Mouse (Mus musculus) lung, embryonic 14.5 days (tissue): Measurements from ENCODE around the gene Tspo. TPM values are rescaled to one million over a fixed set of nuclear protein-coding genes. Genes with fewer than 3 reads are reported as not detected.

Source experiments
- ATAC-seq: fragments of 200-750 bp; cut with Nextera tagmentation; 2 replicates; pipeline ENCODE4 v1.8.0; 2017; ENCODE audit warnings: mild to moderate bottlenecking, moderate TSS enrichment, moderate library complexity; ENCODE audit not compliant: insufficient read depth
- DNase-seq: peaks from one replicate; pipeline ENCODE4 v3.0.0-alpha.2; 2015
- H3K27ac ChIP-seq: fragments of 300-500 bp; sonication (generic); 2 replicates; pipeline ENCODE4 v1.5.1; 2014; ENCODE audit warnings: low read depth, mild to moderate bottlenecking, moderate library complexity
- H3K27me3 ChIP-seq: fragments of 300-500 bp; sonication (generic); 2 replicates; pipeline ENCODE4 v1.6.1; 2014; ENCODE audit warnings: low read length, control low read depth; ENCODE audit not compliant: insufficient read depth
- H3K36me3 ChIP-seq: fragments of 300-500 bp; sonication (generic); 2 replicates; pipeline ENCODE4 v1.6.1; 2014; ENCODE audit warnings: control low read depth; ENCODE audit not compliant: insufficient read depth
- H3K4me1 ChIP-seq: fragments of 300-500 bp; sonication (generic); 2 replicates; pipeline ENCODE4 v1.6.1; 2014; ENCODE audit warnings: antibody characterized with exemption, control low read depth; ENCODE audit not compliant: insufficient read depth
- H3K4me2 ChIP-seq: fragments of 300-500 bp; sonication (generic); 2 replicates; pipeline ENCODE4 v1.6.1; 2014; ENCODE audit warnings: mild to moderate bottlenecking
- H3K4me3 ChIP-seq: fragments of 300-500 bp; sonication (generic); 2 replicates; pipeline ENCODE4 v1.5.1; 2014; ENCODE audit warnings: low read depth, low read length
- H3K9ac ChIP-seq: fragments of 300-500 bp; sonication (generic); 2 replicates; pipeline ENCODE4 v1.6.1; 2014
- H3K9me3 ChIP-seq: fragments of 300-500 bp; sonication (generic); 2 replicates; pipeline ENCODE4 v1.6.1; 2016; ENCODE audit warnings: low read depth, low read length, control low read depth
- CTCF ChIP-seq: IDR thresholded peaks from 2 replicates; pipeline ENCODE4 v1.5.1; 2016; ENCODE audit warnings: antibody characterized with exemption, low read depth
- WGBS: fragments of 180-500 bp; shearing (Covaris S2); extraction: QIAGEN DNeasy Blood & Tissue Kit; methylation state at CpG from one replicate; pipeline ENCODE4 v1.1.7; 2014; 5-methylcytosine and 5-hydroxymethylcytosine counted together
- polyA plus RNA-seq: library from polyadenylated mRNA; unstranded; fragments of >200 nt; fragmentation: Nextera tagmentation; extraction: Ambion mirVana; gene quantifications from 2 replicates; pipeline ENCODE4 v1.2.1, GENCODE M21; 2014

The Tspo gene
- polyA plus RNA-seq, 1 experiment from 2014 or later, result 83.9 TPM

DNA sequence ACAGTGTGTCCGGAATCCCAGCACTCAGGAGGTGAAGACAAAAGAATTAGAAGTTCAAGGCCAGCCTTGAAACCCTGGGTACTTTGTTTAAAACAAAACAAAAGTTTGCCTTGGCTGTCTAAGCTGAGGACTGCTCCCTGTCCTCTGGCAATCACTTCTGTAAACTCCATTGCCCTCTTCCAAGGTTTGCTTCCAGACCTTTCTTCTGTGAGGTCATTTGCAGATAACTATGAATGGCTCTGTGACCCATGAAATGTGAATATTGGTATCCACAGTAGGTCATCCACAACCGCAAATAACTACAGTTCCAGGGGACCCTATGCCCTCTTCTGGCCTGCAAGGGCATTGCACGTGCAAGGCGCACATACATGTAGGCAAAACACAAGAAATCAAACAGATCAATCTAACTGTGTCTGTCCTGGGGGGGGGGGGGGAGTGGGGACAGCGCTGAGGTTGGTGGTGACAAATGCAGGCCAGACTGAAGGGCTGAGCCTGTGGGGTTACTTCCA lies 31.4 kb upstream of the Tspo start:
- H3K4me2 ChIP-seq, result no peak overlapping the region
- H3K27ac ChIP-seq, result no peak overlapping the region
- ATAC-seq (no peak), DNase-seq (no peak)
- peak; percentile 55 for TF ChIP-seq CTCF
- no peak overlapping the region for H3K4me3 ChIP-seq
- H3K9me3 ChIP-seq, result no peaks in the 10 kb centered on the region
- H3K36me3 ChIP-seq, result no peaks in the 10 kb centered on the region
- 80% methylated on average over 5 of the region's 5 CpGs for WGBS
- peaks cover 10% of the 10 kb centered on the region for H3K27me3 ChIP-seq
- H3K4me1 ChIP-seq, result peaks cover 3% of the 10 kb centered on the region
- no peak overlapping the region for H3K9ac ChIP-seq

DNA sequence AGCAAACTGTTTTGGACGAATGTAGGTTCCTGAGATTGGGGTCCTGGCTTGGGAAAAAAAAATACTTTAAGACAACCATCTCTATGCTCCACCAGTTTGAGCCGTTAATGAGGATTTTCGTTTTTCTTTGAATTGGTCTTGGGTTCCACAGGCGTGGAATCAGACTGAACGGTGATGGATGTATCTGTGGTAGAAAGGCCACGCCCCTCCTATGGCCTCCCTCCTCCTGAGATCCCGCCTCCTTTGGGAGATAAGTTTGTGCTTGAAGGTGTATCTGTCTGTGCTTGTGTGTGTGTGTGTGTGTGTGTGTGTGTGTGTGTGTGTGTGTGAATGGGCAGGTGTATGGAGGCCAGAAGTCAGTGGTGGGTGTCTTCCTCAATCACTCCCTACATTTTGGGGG lies 30.8 kb upstream of the Tspo start:
- H3K4me1 ChIP-seq, result peaks cover 3% of the 10 kb centered on the region
- H3K9ac ChIP-seq, result no peak overlapping the region
- no peak for ATAC-seq
- H3K4me2 ChIP-seq, result no peak overlapping the region
- H3K9me3 ChIP-seq, result no peaks in the 10 kb centered on the region
- no peak overlapping the region for H3K27ac ChIP-seq
- 67% methylated on average over 7 of the region's 7 CpGs for WGBS
- no peak overlapping the region for H3K4me3 ChIP-seq
- no peak for DNase-seq
- H3K27me3 ChIP-seq, result peaks cover 4% of the 10 kb centered on the region
- no peak for TF ChIP-seq CTCF
- no peaks in the 10 kb centered on the region for H3K36me3 ChIP-seq

DNA sequence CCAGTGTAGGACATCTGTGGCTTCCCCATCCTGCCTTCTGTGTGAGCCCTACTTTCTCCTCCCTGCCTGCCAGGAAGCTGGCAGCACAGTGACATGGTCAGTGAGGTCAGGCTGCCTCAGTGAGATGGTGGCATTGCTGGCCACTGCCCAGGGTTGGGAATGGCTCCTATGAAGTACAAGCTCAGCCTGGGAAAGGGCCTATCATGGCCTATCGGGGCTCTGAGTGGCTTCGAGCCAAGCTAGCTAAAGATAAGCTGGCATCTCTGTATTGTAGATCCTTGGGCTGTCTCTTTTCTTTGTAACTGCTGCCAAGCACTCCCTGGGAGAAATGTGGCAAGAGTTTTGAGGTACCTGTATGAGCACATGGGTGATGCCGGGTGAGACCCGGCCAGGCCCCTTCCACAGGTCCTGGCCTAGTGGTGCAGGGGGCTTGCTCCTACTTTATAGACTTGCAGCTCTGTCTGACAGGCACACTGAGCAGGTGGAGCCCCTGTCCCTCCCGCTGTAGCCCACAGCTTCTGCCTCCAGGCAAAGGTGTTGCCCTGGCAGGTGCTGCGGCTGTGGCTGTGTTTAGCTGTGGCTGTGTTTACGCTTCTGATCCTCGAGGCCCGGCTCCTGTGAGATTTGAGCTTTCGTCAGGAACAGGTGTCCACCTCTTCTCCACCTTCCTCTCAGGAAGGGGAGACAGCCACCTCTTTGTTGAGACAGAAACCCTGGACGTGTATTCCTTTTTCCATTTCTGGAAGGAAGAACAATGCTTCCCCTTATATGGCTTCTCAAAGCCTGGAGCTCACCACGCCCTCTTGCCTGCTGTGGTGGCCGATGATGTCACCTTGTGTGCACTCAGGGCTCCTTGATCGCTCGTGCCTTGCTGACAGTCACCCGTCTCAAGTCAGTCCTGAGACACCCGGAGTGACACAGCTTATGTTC lies 28.2 kb upstream of the Tspo start:
- H3K27me3 ChIP-seq, result no peaks in the 10 kb centered on the region
- no peak overlapping the region for H3K4me3 ChIP-seq
- no peak for TF ChIP-seq CTCF
- no peaks in the 10 kb centered on the region for H3K36me3 ChIP-seq
- no peak overlapping the region for H3K4me2 ChIP-seq
- WGBS, result 53% methylated on average over 17 of the region's 17 CpGs
- no peak; the same call in 1 of the 2 replicates for ATAC-seq
- DNase-seq, result peak; percentile 76
- no peak overlapping the region for H3K9ac ChIP-seq
- no peaks in the 10 kb centered on the region for H3K9me3 ChIP-seq
- peak overlapping the region; percentile 81 for H3K27ac ChIP-seq
- peaks cover 3% of the 10 kb centered on the region; the same call in 1 of the 2 replicates for H3K4me1 ChIP-seq

DNA sequence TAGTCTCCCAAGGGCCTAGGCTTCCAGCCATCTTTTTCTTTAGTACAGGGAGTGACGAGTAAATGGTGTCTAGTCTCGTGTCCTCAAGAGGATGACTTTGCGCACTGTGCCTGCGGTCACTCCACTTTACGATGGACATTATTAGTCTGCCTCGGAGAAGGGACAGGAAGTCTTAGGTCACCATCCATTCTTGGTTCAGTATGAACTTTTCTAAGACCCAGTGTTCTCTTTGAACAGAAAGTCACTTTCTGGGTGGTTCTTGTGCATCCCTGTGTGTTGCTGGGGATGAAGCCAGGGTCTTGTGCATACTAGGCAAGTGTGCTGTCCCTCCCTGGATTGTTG lies 27.5 kb upstream of the Tspo start:
- Histone ChIP-seq H3K27me3 (no peaks in the 10 kb centered on the region), H3K4me3 (no peak overlapping the region), H3K4me1 (no peaks in the 10 kb centered on the region), H3K27ac (peak overlapping the region; percentile 81; the same call in 1 of the 2 replicates), H3K9me3 (no peaks in the 10 kb centered on the region), H3K36me3 (no peaks in the 10 kb centered on the region), H3K4me2 (no peak overlapping the region), H3K9ac (no peak overlapping the region)
- WGBS, result 80% methylated on average over 6 of the region's 6 CpGs
- ATAC-seq (no peak), DNase-seq (no peak)
- TF ChIP-seq CTCF, result no peak

DNA sequence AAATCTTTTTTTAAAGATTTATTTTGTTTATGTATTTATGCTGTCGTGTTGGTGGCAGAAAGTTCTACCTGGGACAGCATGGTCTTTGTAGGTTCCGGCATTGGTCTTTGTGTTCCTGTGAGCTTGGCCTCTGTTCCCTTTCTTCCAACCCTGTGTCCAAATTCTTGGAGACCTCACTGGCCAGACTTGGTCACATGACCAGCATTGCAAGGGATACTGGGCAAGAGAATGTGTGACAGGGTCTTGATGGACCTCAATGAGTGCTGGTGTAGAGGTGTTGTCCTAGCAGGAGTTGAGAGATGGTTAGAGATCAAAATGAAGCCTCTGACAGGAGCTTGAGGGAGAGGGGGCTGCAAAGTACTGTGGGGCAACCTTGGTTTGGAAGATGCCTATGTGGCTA lies 24.5 kb upstream of the Tspo start:
- H3K4me1 ChIP-seq, result no peaks in the 10 kb centered on the region
- WGBS, result 94% methylated on average over 2 of the region's 2 CpGs
- H3K36me3 ChIP-seq, result 0 out of 2 replicates have a peak, but pooled peaks cover 2% of the 10 kb centered on the region
- H3K9me3 ChIP-seq, result no peaks in the 10 kb centered on the region
- H3K4me3 ChIP-seq, result no peak overlapping the region
- no peak overlapping the region for H3K27ac ChIP-seq
- ATAC-seq (no peak), DNase-seq (no peak)
- H3K4me2 ChIP-seq, result no peak overlapping the region
- H3K27me3 ChIP-seq, result no peaks in the 10 kb centered on the region
- no peak for TF ChIP-seq CTCF
- no peak overlapping the region for H3K9ac ChIP-seq

DNA sequence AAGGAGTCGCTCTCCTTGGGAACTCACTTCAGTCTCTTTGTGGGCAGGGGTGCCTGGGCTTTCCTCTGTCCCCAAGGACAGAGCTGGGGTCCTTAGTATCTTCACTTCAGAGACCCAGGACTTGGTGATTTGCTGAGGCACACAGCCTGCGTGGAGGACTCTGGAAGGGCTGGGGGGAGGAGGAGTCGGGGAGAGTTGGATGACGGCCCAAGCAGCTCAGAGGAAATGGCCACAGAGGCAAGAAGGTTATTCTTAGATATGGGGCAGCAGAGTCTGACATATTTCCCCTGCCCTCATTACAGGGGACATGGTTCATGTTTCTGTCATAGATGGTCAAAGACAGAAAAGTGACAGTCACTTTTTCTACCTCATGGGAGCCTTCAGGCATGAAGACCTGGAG lies 23.5 kb upstream of the Tspo start:
- Histone ChIP-seq H3K4me2 (no peak overlapping the region), H3K4me1 (no peaks in the 10 kb centered on the region), H3K27me3 (no peaks in the 10 kb centered on the region), H3K9ac (peak overlapping the region; percentile 28; the same call in 1 of the 2 replicates), H3K27ac (no peak overlapping the region), H3K4me3 (no peak overlapping the region), H3K9me3 (no peaks in the 10 kb centered on the region), H3K36me3 (0 out of 2 replicates have a peak, but pooled peaks cover 2% of the 10 kb centered on the region)
- DNase-seq, result peak; percentile 67
- no peak; the same call in 1 of the 2 replicates for ATAC-seq
- TF ChIP-seq CTCF, result no peak
- WGBS, result 40% methylated on average over 4 of the region's 4 CpGs

DNA sequence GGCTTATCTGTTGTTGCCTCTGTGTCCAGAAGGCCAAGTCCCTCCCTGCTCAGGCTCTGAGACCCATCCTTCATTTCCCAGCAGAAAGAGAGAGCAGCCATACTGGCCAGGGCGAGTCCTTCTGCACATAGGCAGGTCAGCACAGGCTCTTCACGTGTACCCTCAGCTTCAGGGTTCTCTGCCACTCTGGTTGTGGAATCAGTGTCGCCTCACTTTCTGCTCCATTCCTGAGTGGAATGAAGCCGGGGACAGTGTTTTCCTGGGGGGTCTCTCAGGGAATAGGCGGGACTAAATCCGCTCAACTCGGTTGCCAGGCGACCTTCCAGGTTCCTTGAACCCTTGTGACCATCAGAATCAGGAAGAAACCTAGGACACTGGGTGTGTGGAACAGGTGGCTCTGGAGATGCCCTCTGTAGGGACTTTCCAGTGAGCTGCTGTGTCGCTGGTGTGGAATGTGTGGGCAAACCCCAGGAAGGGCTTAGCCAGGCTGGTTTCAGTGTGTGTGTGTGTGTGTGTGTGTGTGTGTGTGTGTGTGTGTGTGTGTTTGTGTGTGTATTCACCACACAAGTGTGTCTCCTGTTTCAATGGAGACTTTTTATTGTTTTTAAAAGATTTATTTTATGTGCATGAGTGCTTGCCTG lies 21.6 kb upstream of the Tspo start:
- Histone ChIP-seq H3K27ac (no peak overlapping the region), H3K9ac (no peak overlapping the region), H3K27me3 (no peaks in the 10 kb centered on the region), H3K4me2 (no peak overlapping the region), H3K4me1 (no peaks in the 10 kb centered on the region), H3K36me3 (peaks cover 16% of the 10 kb centered on the region), H3K4me3 (no peak overlapping the region), H3K9me3 (no peaks in the 10 kb centered on the region)
- TF ChIP-seq CTCF, result no peak
- DNase-seq, result no peak
- no peak for ATAC-seq
- 70% methylated on average over 9 of the region's 9 CpGs for WGBS
